Mouse (Mus musculus): ENCODE measurements around the gene A930009A15Rik. TPM values are rescaled to one million over a fixed set of nuclear protein-coding genes. Genes with fewer than 3 reads are reported as not detected.

A930009A15Rik gene
- 0.61 and 0.66 TPM in 2 replicates for polyA plus RNA-seq (2015; fragmentation: Nextera tagmentation; extraction: Ambion mirVana)

DNA sequence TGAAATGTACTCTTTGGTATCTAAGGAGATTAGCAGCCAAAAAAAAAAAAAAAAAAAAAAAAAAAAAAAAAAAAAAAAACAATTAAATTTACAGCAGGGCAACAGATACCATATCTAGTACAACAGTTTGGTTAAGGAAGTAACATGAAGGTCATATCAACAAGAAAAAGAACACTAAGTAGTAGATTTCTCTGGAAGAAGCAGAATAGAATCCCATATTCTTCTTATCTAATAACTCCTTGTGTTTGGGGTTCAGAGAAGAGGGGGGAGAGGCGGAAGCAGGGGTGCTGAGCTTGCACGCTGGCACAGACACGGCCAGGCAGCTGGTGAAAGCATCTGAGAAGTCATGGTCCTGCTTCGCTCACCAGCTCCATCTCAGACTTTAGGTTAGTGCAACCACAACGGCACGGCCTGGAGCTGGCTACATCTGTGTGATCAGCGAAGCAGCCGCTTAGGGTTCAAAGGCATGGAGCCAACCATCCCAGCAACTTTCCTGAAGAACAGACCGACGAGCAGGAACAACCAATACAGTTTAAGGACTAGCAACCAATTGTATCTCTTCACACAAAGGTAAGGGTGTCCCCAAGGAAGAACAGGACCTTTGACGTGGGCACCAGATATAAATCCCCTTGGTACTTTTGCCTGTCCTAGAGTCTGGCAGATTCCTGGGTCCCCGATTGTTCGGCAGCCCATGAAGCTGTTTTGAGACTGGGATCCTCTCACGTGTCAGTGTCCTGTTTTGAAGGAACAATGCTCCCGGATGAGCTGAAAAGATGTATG is at the start of gene A930009A15Rik:
Gene A930009A15Rik, plus strand, starts transcription at position 275 of the 780 bp plus-strand sequence.
- H3K27me3 ChIP-seq: peaks cover 3% of the 10 kb centered on the region; the same call in 1 of the 2 replicates
- ATAC-seq (ENCODE audit: low read depth): 0 out of 2 replicates have a peak, but pooled peaks have one; percentile 48
- H3K4me1 ChIP-seq (replicated peaks): peaks cover 25% of the 10 kb centered on the region
- no peak within 1 kb of the TSS for H3K9ac ChIP-seq
- H3K36me3 ChIP-seq: no peaks in the 10 kb centered on the region
- WGBS: 43% methylated on average over 15 of the region's 15 CpGs
- H3K4me3 ChIP-seq: no peak within 1 kb of the TSS
- peaks cover 10% of the 10 kb centered on the region; the same call in 1 of the 2 replicates for H3K9me3 ChIP-seq
- peak within 1 kb of the TSS; percentile 71 for H3K27ac ChIP-seq (replicated peaks)
- peak within 1 kb of the TSS; percentile 29 for H3K4me2 ChIP-seq

GRCm38 (mm10) chr10:115520200-115521080 is 49.3 kb upstream of the A930009A15Rik start:
- Histone ChIP-seq H3K9ac (no peak overlapping the region), H3K4me1 (replicated peaks) (peaks cover 16% of the 10 kb centered on the region), H3K36me3 (no peaks in the 10 kb centered on the region), H3K27ac (replicated peaks) (no peak overlapping the region), H3K9me3 (no peaks in the 10 kb centered on the region), H3K4me2 (peak overlapping the region; percentile 33), H3K27me3 (no peaks in the 10 kb centered on the region), H3K4me3 (no peak overlapping the region)
- ATAC-seq (ENCODE audit: low read depth): no peak
- 31% methylated on average over 17 of the region's 17 CpGs for WGBS

- Histone ChIP-seq H3K4me2 (peak overlapping the region; percentile 33; the same call in 1 of the 2 replicates), H3K4me3 (no peak overlapping the region), H3K9me3 (no peaks in the 10 kb centered on the region), H3K27ac (replicated peaks) (no peak overlapping the region), H3K4me1 (replicated peaks) (peaks cover 16% of the 10 kb centered on the region), H3K27me3 (no peaks in the 10 kb centered on the region), H3K9ac (no peak overlapping the region), H3K36me3 (no peaks in the 10 kb centered on the region)
- 5% methylated on average over 4 of the region's 4 CpGs for WGBS
- ATAC-seq (ENCODE audit: low read depth): 0 out of 2 replicates have a peak, but pooled peaks have one; percentile 61
Measured at GRCm38 (mm10) chr10:115521081-115521451, 48.7 kb upstream of the A930009A15Rik start.

GRCm38 (mm10) chr10:115528892-115529291 is 40.9 kb upstream of the A930009A15Rik start:
- H3K36me3 ChIP-seq: no peaks in the 10 kb centered on the region
- H3K4me2 ChIP-seq: no peak overlapping the region
- H3K9me3 ChIP-seq: no peaks in the 10 kb centered on the region
- no peaks in the 10 kb centered on the region for H3K4me1 ChIP-seq (replicated peaks)
- no peak overlapping the region for H3K9ac ChIP-seq
- no peaks in the 10 kb centered on the region for H3K27me3 ChIP-seq
- H3K4me3 ChIP-seq: no peak overlapping the region
- ATAC-seq (ENCODE audit: low read depth): no peak
- H3K27ac ChIP-seq (replicated peaks): no peak overlapping the region
- 71% methylated on average over 4 of the region's 4 CpGs for WGBS

DNA sequence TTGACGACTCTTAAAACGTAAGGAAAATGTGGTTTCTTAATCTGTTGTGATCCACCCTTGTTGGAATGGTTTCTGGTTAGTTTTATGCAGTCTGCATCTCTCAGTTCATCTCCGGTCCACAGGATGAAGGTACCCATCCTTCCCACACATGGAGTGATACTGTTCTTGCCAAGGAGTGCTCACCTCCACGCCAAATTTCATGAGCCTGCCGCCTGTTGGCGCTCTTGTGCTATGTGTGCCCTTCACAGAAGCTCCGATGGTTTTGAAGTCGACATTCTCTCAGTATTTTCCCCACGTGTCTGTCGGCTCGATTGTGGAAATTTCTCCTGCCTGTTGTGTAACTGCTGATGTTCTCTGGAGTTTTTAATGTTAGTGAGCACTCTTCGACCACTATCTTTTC is 40.0 kb upstream of the A930009A15Rik start:
- no peaks in the 10 kb centered on the region for H3K9me3 ChIP-seq
- H3K27me3 ChIP-seq: no peaks in the 10 kb centered on the region
- no peak overlapping the region for H3K27ac ChIP-seq (replicated peaks)
- H3K4me1 ChIP-seq (replicated peaks): no peaks in the 10 kb centered on the region
- 88% methylated on average over 12 of the region's 12 CpGs for WGBS
- H3K36me3 ChIP-seq: no peaks in the 10 kb centered on the region
- ATAC-seq (ENCODE audit: low read depth): no peak
- no peak overlapping the region for H3K9ac ChIP-seq
- H3K4me3 ChIP-seq: no peak overlapping the region
- H3K4me2 ChIP-seq: no peak overlapping the region

DNA sequence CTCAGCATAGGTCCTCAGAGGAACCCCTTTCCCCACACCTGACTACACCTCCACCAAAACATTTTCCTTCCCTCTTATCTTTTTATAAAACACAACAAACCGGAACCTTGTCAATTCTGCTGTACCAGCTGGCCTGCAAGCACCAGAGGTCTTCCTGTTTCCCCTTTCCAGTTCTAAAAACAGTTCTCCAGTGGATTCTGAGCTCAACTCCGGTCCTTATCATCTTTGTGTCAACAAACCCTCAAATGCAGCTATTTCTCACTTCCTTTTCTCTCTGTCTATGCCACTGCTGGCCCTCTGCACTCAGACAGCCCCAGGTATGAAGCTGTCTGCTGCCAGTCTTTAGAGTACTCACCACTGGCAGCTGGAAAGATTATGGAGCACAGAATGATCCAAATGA is 39.0 kb upstream of the A930009A15Rik start:
- Histone ChIP-seq H3K9me3 (no peaks in the 10 kb centered on the region), H3K27me3 (no peaks in the 10 kb centered on the region), H3K27ac (replicated peaks) (no peak overlapping the region), H3K4me1 (replicated peaks) (no peaks in the 10 kb centered on the region), H3K36me3 (no peaks in the 10 kb centered on the region), H3K9ac (no peak overlapping the region), H3K4me3 (no peak overlapping the region), H3K4me2 (no peak overlapping the region)
- 81% methylated on average over 2 of the region's 2 CpGs for WGBS
- ATAC-seq (ENCODE audit: low read depth): no peak

GRCm38 (mm10) chr10:115542917-115543316 is 26.9 kb upstream of the A930009A15Rik start:
- no peak overlapping the region for H3K27ac ChIP-seq (replicated peaks)
- no peak overlapping the region for H3K9ac ChIP-seq
- no peak overlapping the region for H3K4me2 ChIP-seq
- H3K27me3 ChIP-seq: no peaks in the 10 kb centered on the region
- H3K36me3 ChIP-seq: no peaks in the 10 kb centered on the region
- 77% methylated on average over 6 of the region's 6 CpGs for WGBS
- no peaks in the 10 kb centered on the region for H3K4me1 ChIP-seq (replicated peaks)
- no peak for ATAC-seq (ENCODE audit: low read depth)
- no peak overlapping the region for H3K4me3 ChIP-seq
- H3K9me3 ChIP-seq: no peaks in the 10 kb centered on the region

DNA sequence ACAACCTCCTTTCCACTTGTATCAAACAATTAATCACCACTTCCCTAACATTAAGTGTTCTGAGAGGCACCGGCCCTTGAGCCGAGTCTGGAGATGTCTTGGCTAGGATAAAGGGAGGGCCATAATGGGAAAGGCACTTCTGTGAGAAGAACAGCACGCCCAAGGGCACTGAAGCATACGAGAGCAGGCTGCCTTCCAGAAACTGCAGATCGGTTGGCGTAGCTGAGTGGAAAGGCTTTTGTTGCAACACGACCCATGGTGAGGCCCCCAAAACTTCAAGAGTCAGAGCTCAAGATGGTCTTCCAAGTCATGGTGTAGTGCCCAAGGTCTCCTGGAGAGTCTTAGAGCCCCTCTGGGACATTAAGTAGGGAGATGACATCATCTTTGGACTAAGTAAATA is 19.5 kb upstream of the A930009A15Rik start:
- no peak for ATAC-seq (ENCODE audit: low read depth)
- no peaks in the 10 kb centered on the region for H3K4me1 ChIP-seq (replicated peaks)
- H3K4me3 ChIP-seq: no peak overlapping the region
- H3K27me3 ChIP-seq: no peaks in the 10 kb centered on the region
- no peak overlapping the region for H3K4me2 ChIP-seq
- H3K36me3 ChIP-seq: no peaks in the 10 kb centered on the region
- WGBS: 63% methylated on average over 7 of the region's 7 CpGs
- no peak overlapping the region for H3K9ac ChIP-seq
- H3K9me3 ChIP-seq: no peaks in the 10 kb centered on the region
- H3K27ac ChIP-seq (replicated peaks): no peak overlapping the region

DNA sequence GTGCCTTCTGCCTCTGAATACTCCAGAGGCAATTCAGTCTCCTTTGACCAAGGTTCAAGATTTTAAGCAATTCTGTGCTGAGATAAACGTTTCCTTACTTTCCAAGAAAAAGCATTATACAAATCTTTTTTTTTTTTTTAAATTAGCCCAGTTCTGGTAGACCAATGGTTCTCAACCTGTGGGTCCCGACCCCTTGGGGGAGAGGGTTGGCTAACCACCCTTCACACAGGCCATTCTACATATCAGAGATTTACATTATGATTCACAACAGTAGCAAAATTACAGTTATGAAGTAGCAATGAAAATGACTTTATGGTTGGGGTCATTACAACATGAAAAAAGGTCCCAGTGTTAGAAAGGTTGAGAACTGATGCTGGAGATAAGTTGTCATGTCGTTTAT is 18.7 kb upstream of the A930009A15Rik start:
- no peak overlapping the region for H3K4me2 ChIP-seq
- no peak overlapping the region for H3K4me3 ChIP-seq
- H3K27me3 ChIP-seq: no peaks in the 10 kb centered on the region
- no peak for ATAC-seq (ENCODE audit: low read depth)
- no peak overlapping the region for H3K27ac ChIP-seq (replicated peaks)
- H3K36me3 ChIP-seq: no peaks in the 10 kb centered on the region
- 83% methylated on average over 3 of the region's 3 CpGs for WGBS
- H3K9ac ChIP-seq: no peak overlapping the region
- H3K9me3 ChIP-seq: no peaks in the 10 kb centered on the region
- H3K4me1 ChIP-seq (replicated peaks): no peaks in the 10 kb centered on the region

- Histone ChIP-seq H3K4me3 (no peak overlapping the region), H3K4me1 (replicated peaks) (peaks cover 8% of the 10 kb centered on the region), H3K9ac (no peak overlapping the region), H3K27ac (replicated peaks) (no peak overlapping the region), H3K9me3 (no peaks in the 10 kb centered on the region), H3K36me3 (no peaks in the 10 kb centered on the region), H3K4me2 (no peak overlapping the region), H3K27me3 (no peaks in the 10 kb centered on the region)
- ATAC-seq (ENCODE audit: low read depth): no peak
- 47% methylated on average over 11 of the region's 11 CpGs for WGBS
Measured at GRCm38 (mm10) chr10:115553352-115554113, 16.3 kb upstream of the A930009A15Rik start.

GRCm38 (mm10) chr10:115555191-115555765 is 14.5 kb upstream of the A930009A15Rik start:
- no peak overlapping the region for H3K27ac ChIP-seq (replicated peaks)
- H3K4me1 ChIP-seq (replicated peaks): peaks cover 8% of the 10 kb centered on the region
- no peak for ATAC-seq (ENCODE audit: low read depth)
- 72% methylated on average over 2 of the region's 2 CpGs for WGBS
- H3K9ac ChIP-seq: no peak overlapping the region
- H3K36me3 ChIP-seq: no peaks in the 10 kb centered on the region
- H3K9me3 ChIP-seq: no peaks in the 10 kb centered on the region
- H3K27me3 ChIP-seq: no peaks in the 10 kb centered on the region
- H3K4me2 ChIP-seq: no peak overlapping the region
- no peak overlapping the region for H3K4me3 ChIP-seq

Measured in neural tube, embryonic 13.5 days (tissue).